Comparison of ENCODE assay signal across 10 mouse cellular contexts in genomic region chr12:8877413-8877812, GRCm38 (mm10). TPM values are rescaled to one million over a fixed set of nuclear protein-coding genes. Genes with fewer than 3 reads are reported as not detected.
DNase-seq lines count a peak whose midpoint lies in the region; ATAC-seq lines count a peak whose summit lies in the region.
"Had no signal": no experiment of that assay in that cellular context is flagged by ENCODE, and none has a peak within 500 bp of the region (broad histone marks: within the 10 kb centered on the region; RNA-seq: fewer than 3 reads in every experiment).

No protein-coding gene starts in this region.

- WGBS in liver, embryonic 12.5 days (ENCODE audit: insufficient replicate concordance): 58% methylated on average over 6 of the region's 6 CpGs
- 65% methylated on average over 6 of the region's 6 CpGs for WGBS in heart, embryonic 10.5 days
- 74% methylated on average over 6 of the region's 6 CpGs for WGBS in intestine, embryonic 16.5 days
- 76% methylated on average over 6 of the region's 6 CpGs for WGBS in stomach, embryonic 15.5 days
- 78% methylated on average over 6 of the region's 6 CpGs for WGBS in midbrain, embryonic 10.5 days

- H3K4me3 ChIP-seq in liver, embryonic 12.5 days: no peak overlapping the region
- no peak overlapping the region for H3K4me3 ChIP-seq in heart, embryonic 10.5 days
- no peak overlapping the region for H3K4me3 ChIP-seq in intestine, embryonic 16.5 days (ENCODE audit: low read length)
- H3K4me3 ChIP-seq in stomach, embryonic 15.5 days (replicated peaks): no peak overlapping the region
- H3K4me3 ChIP-seq in midbrain, embryonic 10.5 days: no peak overlapping the region
- H3K4me3 ChIP-seq: limb, embryonic 13.5 days; midbrain, embryonic 12.5 days had no signal

- H3K27me3 ChIP-seq in liver, embryonic 12.5 days (replicated peaks): peaks cover 14% of the 10 kb centered on the region; the same call in 1 of the 2 replicates
- H3K27me3 ChIP-seq in heart, embryonic 10.5 days (ENCODE audit: insufficient read depth, poor library complexity, severe bottlenecking): 0 out of 2 replicates have a peak, but pooled peaks cover 20% of the 10 kb centered on the region
- H3K27me3 ChIP-seq in intestine, embryonic 16.5 days (replicated peaks; ENCODE audit: control insufficient read depth, insufficient read depth, low read length): no peaks in the 10 kb centered on the region
- no peaks in the 10 kb centered on the region for H3K27me3 ChIP-seq in stomach, embryonic 15.5 days (replicated peaks)
- 0 out of 2 replicates have a peak, but pooled peaks cover 6% of the 10 kb centered on the region for H3K27me3 ChIP-seq in midbrain, embryonic 10.5 days (ENCODE audit: low read depth, poor library complexity, severe bottlenecking)
- H3K27me3 ChIP-seq: limb, embryonic 13.5 days; midbrain, embryonic 12.5 days had no signal

- no peak overlapping the region for H3K27ac ChIP-seq in liver, embryonic 12.5 days
- peak overlapping the region; percentile 23; the same call in 1 of the 2 replicates for H3K27ac ChIP-seq in heart, embryonic 10.5 days
- 0 out of 2 replicates have a peak overlapping the region, but pooled peaks have one; percentile 2 for H3K27ac ChIP-seq in intestine, embryonic 16.5 days (ENCODE audit: low read length)
- H3K27ac ChIP-seq in stomach, embryonic 15.5 days: 0 out of 2 replicates have a peak overlapping the region, but pooled peaks have one; percentile 22
- no peak overlapping the region for H3K27ac ChIP-seq in midbrain, embryonic 10.5 days (replicated peaks)
- H3K27ac ChIP-seq: limb, embryonic 13.5 days; midbrain, embryonic 12.5 days had no signal

- H3K9ac ChIP-seq in liver, embryonic 12.5 days: no peak overlapping the region
- H3K9ac ChIP-seq in intestine, embryonic 16.5 days (ENCODE audit: low read depth, low read length): no peak overlapping the region
- H3K9ac ChIP-seq in stomach, embryonic 15.5 days: no peak overlapping the region
- H3K9ac ChIP-seq: limb, embryonic 13.5 days; midbrain, embryonic 12.5 days had no signal

- no peak overlapping the region for H3K4me2 ChIP-seq in liver, embryonic 12.5 days
- H3K4me2 ChIP-seq in intestine, embryonic 16.5 days (ENCODE audit: low read depth, low read length): no peak overlapping the region
- H3K4me2 ChIP-seq in stomach, embryonic 15.5 days: no peak overlapping the region
- H3K4me2 ChIP-seq: limb, embryonic 13.5 days; midbrain, embryonic 12.5 days had no signal

- DNase-seq in liver: no peak
- no peak for DNase-seq in heart, embryonic 10.5 days (ENCODE audit: low spot score)
- DNase-seq in B cell, adult 2 months: no peak
- DNase-seq in midbrain, embryonic 10.5 days (ENCODE audit: low spot score): no peak

- no peaks in the 10 kb centered on the region for H3K4me1 ChIP-seq in liver, embryonic 12.5 days
- peaks cover 13% of the 10 kb centered on the region; the same call in 1 of the 2 replicates for H3K4me1 ChIP-seq in heart, embryonic 10.5 days
- peaks cover 15% of the 10 kb centered on the region for H3K4me1 ChIP-seq in intestine, embryonic 16.5 days (ENCODE audit: control insufficient read depth, insufficient read depth, low read length)
- no peaks in the 10 kb centered on the region for H3K4me1 ChIP-seq in stomach, embryonic 15.5 days
- no peaks in the 10 kb centered on the region for H3K4me1 ChIP-seq in midbrain, embryonic 10.5 days
- H3K4me1 ChIP-seq: midbrain, embryonic 12.5 days had no signal

- H3K9me3 ChIP-seq in liver, embryonic 12.5 days (replicated peaks): no peaks in the 10 kb centered on the region
- H3K9me3 ChIP-seq in heart, embryonic 10.5 days: no peaks in the 10 kb centered on the region
- H3K9me3 ChIP-seq in intestine, embryonic 16.5 days (ENCODE audit: control insufficient read depth, low read length): no peaks in the 10 kb centered on the region
- H3K9me3 ChIP-seq in stomach, embryonic 15.5 days: no peaks in the 10 kb centered on the region
- no peaks in the 10 kb centered on the region for H3K9me3 ChIP-seq in midbrain, embryonic 10.5 days (replicated peaks)
- H3K9me3 ChIP-seq: limb, embryonic 13.5 days; midbrain, embryonic 12.5 days had no signal

- H3K36me3 ChIP-seq in liver, embryonic 12.5 days: no peaks in the 10 kb centered on the region
- no peaks in the 10 kb centered on the region for H3K36me3 ChIP-seq in heart, embryonic 10.5 days
- H3K36me3 ChIP-seq in intestine, embryonic 16.5 days (ENCODE audit: control insufficient read depth, insufficient read depth, low read length): no peaks in the 10 kb centered on the region
- H3K36me3 ChIP-seq in stomach, embryonic 15.5 days: no peaks in the 10 kb centered on the region
- H3K36me3 ChIP-seq in midbrain, embryonic 10.5 days: no peaks in the 10 kb centered on the region
- H3K36me3 ChIP-seq: limb, embryonic 13.5 days; midbrain, embryonic 12.5 days had no signal

- ATAC-seq in liver, embryonic 12.5 days: 0 out of 2 replicates have a peak, but pooled peaks have one; percentile 3
- ATAC-seq in intestine, embryonic 16.5 days: peak; percentile 8
- ATAC-seq in stomach, embryonic 15.5 days (ENCODE audit: insufficient read depth, low FRiP score, low read depth): no peak; the same call in 1 of the 2 replicates
- ATAC-seq: inflammation-experienced regulatory T-cells, adult 6 months had no signal

RNA-seq across cellular contexts. Expression of gene Laptm4a, which starts 44.1 kb away (rescaled TPM):
- 71.0 and 77.9 TPM in 2 replicates for polyA plus RNA-seq in liver, embryonic 12.5 days (2016; fragmentation: Nextera tagmentation; extraction: Ambion mirVana)
- 199 and 219 TPM in 2 replicates for polyA plus RNA-seq in heart, embryonic 10.5 days (2016; fragmentation: Nextera tagmentation; extraction: Ambion mirVana)
- 244 and 257 TPM in 2 replicates for polyA plus RNA-seq in intestine, embryonic 16.5 days (2015; fragmentation: Nextera tagmentation; extraction: Ambion mirVana)
- polyA plus RNA-seq in stomach, embryonic 15.5 days (2015; fragmentation: Nextera tagmentation; extraction: Ambion mirVana): 346 and 353 TPM in 2 replicates
- 144 and 174 TPM in 2 replicates for polyA plus RNA-seq in midbrain, embryonic 10.5 days (2016; fragmentation: Nextera tagmentation; extraction: Ambion mirVana)

Comparison
In these comparisons a context has a peak if more than half of its experiments do, and no peak if none do; other contexts are left out.
1. H3K27ac ChIP-seq: peak in heart, embryonic 10.5 days (single experiment), intestine, embryonic 16.5 days (single experiment) and stomach, embryonic 15.5 days (single experiment); none in liver, embryonic 12.5 days (single experiment) and midbrain, embryonic 10.5 days (single experiment).